Mouse (Mus musculus): ENCODE measurements around the gene Lrrc74b.

DNA sequence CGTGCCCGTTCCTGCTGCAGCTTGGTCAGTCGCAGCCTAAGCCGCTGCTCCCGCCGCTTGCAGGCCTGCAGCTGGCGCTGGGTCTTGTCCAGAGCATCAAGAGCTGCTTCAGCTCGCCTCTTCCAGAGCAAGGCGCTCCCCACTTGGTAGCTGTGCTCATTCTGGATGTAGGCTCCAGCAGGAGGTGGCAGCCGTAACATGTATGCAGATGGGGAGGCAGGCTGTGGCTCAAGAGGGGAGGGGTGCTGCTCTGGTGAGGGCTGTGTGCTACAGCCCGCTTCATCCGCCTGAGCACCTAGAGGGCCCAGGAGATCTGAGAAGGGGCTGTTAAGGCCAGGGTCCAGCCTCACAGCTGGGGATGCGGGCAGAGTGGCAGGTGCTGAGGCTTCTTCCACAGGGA, 32.8 kb downstream of the Lrrc74b start:
- TF ChIP-seq CTCF (IDR thresholded peaks at IDR 0.05; ENCODE audit: low read depth) = no peak
- no peak for TF ChIP-seq EP300 (IDR thresholded peaks at IDR 0.05; ENCODE audit: low read depth)

All from liver, postnatal 0 days (tissue).